Mouse (Mus musculus) ovary, adult 10 weeks (tissue): Measurements from ENCODE around the gene Upk3bl. TPM values are rescaled to one million over a fixed set of nuclear protein-coding genes. Genes with fewer than 3 reads are reported as not detected.

Experiments used
- polyA plus RNA-seq: library from polyadenylated mRNA; stranded (reverse); fragments of 350-450 nt; fragmentation: Illumina TruSeq; extraction: RNeasy Lipid Tissue Mini Kit (QIAGEN cat#74804); gene quantifications from one replicate; pipeline ENCODE4 v1.2.3, GENCODE M21; 2014

Gene Upk3bl
- polyA plus RNA-seq: not detected

GRCm38 (mm10) chr5:136054301-136055077 lies at the start of gene Upk3bl:
TSS of gene Upk3bl (plus strand) at chr5:136054492.

GRCm38 (mm10) chr5:136038258-136039214 lies 15.8 kb upstream of the Upk3bl start, which contains the start of gene Upk3b:
TSS of gene Upk3b (plus strand) at chr5:136038496.

GRCm38 (mm10) chr5:136083669-136084107 lies 29.4 kb downstream of the Upk3bl start, which contains the start of gene Rasa4:
TSS of gene Rasa4 (plus strand) at chr5:136083916.

Other genes with a start within 250 kb of the Upk3bl start
- gene Srrm3, start 247.6 kb upstream of the Upk3bl start, polyA plus RNA-seq: not detected
- 0.57 TPM for gene Hspb1, start 166.6 kb upstream of the Upk3bl start, polyA plus RNA-seq
- gene Ywhag, start 119.9 kb upstream of the Upk3bl start, polyA plus RNA-seq: 149 TPM
- gene Ssc4d, start 80.0 kb upstream of the Upk3bl start, polyA plus RNA-seq: 2.1 TPM
- gene Zp3, start 74.4 kb upstream of the Upk3bl start, polyA plus RNA-seq: 2.6 TPM
- gene Dtx2, start 59.7 kb upstream of the Upk3bl start, polyA plus RNA-seq: 1.2 TPM
- 6.8 TPM for gene Upk3b, start 16.0 kb upstream of the Upk3bl start, polyA plus RNA-seq
- 0.86 TPM for gene Rasa4, start 29.4 kb downstream of the Upk3bl start, polyA plus RNA-seq
- gene Polr2j, start 62.1 kb downstream of the Upk3bl start, polyA plus RNA-seq: 4.1 TPM
- 0.57 TPM for gene Lrwd1, start 81.6 kb downstream of the Upk3bl start, polyA plus RNA-seq
- gene Alkbh4, start 81.7 kb downstream of the Upk3bl start, polyA plus RNA-seq: 1.3 TPM
- gene Orai2, start 116.2 kb downstream of the Upk3bl start, polyA plus RNA-seq: 1.1 TPM
- 39.9 TPM for gene Prkrip1, start 144.5 kb downstream of the Upk3bl start, polyA plus RNA-seq
- not detected for gene Sh2b2, start 192.1 kb downstream of the Upk3bl start, polyA plus RNA-seq